Mouse (Mus musculus): Measurements from ENCODE around the gene Casc1. TPM values are rescaled to one million over a fixed set of nuclear protein-coding genes. Genes with fewer than 3 reads are reported as not detected.

Gene Casc1
- polyA plus RNA-seq, 1 experiment from 2014 or later, result 0.92 TPM

Other genes with a start within 250 kb of the Casc1 start
- 104 and 106 TPM in 2 replicates for gene Bcat1, start 134.8 kb downstream of the Casc1 start, polyA plus RNA-seq (2015; fragmentation: Nextera tagmentation; extraction: Ambion mirVana)
- gene Lrmp, start 95.4 kb downstream of the Casc1 start, polyA plus RNA-seq (2015; fragmentation: Nextera tagmentation; extraction: Ambion mirVana), result 0.61 and 0.75 TPM in 2 replicates
- 24.7 and 25.2 TPM in 2 replicates for gene Etfrf1, start 129 bp upstream of the Casc1 start, polyA plus RNA-seq (2015; fragmentation: Nextera tagmentation; extraction: Ambion mirVana)
- gene Kras, start 39.2 kb upstream of the Casc1 start, polyA plus RNA-seq (2015; fragmentation: Nextera tagmentation; extraction: Ambion mirVana), result 86.8 and 90.8 TPM in 2 replicates

All from midbrain, embryonic 16.5 days (tissue).